Mouse (Mus musculus): ENCODE data around the gene Taf11.

GRCm38 (mm10) chr17:27939028-27939427 is 29.4 kb upstream of the Taf11 start:
- no peak for TF ChIP-seq CTCF (IDR thresholded peaks at IDR 0.05; ENCODE audit: low read depth)
- no peak for TF ChIP-seq EP300 (IDR thresholded peaks at IDR 0.05; ENCODE audit: low read depth)
